Mouse (Mus musculus) hematopoietic stem cell, adult 5-6 weeks (primary cell): Measurements from ENCODE around the gene Pcf11. TPM values are rescaled to one million over a fixed set of nuclear protein-coding genes. Genes with fewer than 3 reads are reported as not detected.

Experiments used
- ATAC-seq, 2 experiments: fragments of 125-278 bp in 1 of 2; replicated peaks in 1 of 2; 2 replicates each; pipeline ENCODE4 v1.8.0; 2016 to 2017; ENCODE audit warnings: inconsistent platforms in 2 of 2, mild to moderate bottlenecking in 2 of 2, moderate number of reproducible peaks in 2 of 2, low read depth in 1 of 2, moderate TSS enrichment in 1 of 2; ENCODE audit not compliant: low FRiP score in 2 of 2, poor library complexity in 2 of 2, severe bottlenecking in 2 of 2, insufficient read depth in 1 of 2, low TSS enrichment in 1 of 2
- total RNA-seq: library from RNA; stranded (forward); fragments of 172-1452, 232-1000 nt; gene quantifications from 2 replicates; pipeline ENCODE4 v1.2.3, GENCODE M21; 2017

The Pcf11 gene
- total RNA-seq: 118 TPM in 2 replicates

GRCm38 (mm10) chr7:92669507-92670471, at the start of gene Pcf11:
TSS of gene Pcf11 (minus strand) at chr7:92669934.
- ATAC-seq: peak; percentile 93 to 94

GRCm38 (mm10) chr7:92715055-92715454, 45.3 kb upstream of the Pcf11 start:
- ATAC-seq: no peak

GRCm38 (mm10) chr7:92711593-92711992, 41.9 kb upstream of the Pcf11 start:
- peak; percentile 87 to 92 for ATAC-seq

- ATAC-seq: no peak
Measured at GRCm38 (mm10) chr7:92709573-92709972, 39.8 kb upstream of the Pcf11 start.

- ATAC-seq: no peak
Measured at GRCm38 (mm10) chr7:92706711-92707110, 37.0 kb upstream of the Pcf11 start.

GRCm38 (mm10) chr7:92705534-92705933, 35.8 kb upstream of the Pcf11 start:
- no peak for ATAC-seq

GRCm38 (mm10) chr7:92703661-92704060, 33.9 kb upstream of the Pcf11 start:
- no peak for ATAC-seq

- no peak for ATAC-seq
Measured at GRCm38 (mm10) chr7:92698770-92699169, 29.0 kb upstream of the Pcf11 start.

- ATAC-seq: no peak
Measured at GRCm38 (mm10) chr7:92696395-92696794, 26.7 kb upstream of the Pcf11 start.

GRCm38 (mm10) chr7:92689101-92689500, 19.4 kb upstream of the Pcf11 start:
- no peak for ATAC-seq

- ATAC-seq: no peak
Measured at GRCm38 (mm10) chr7:92688299-92688669, 18.6 kb upstream of the Pcf11 start.

GRCm38 (mm10) chr7:92687556-92688298, 18.0 kb upstream of the Pcf11 start:
- no peak for ATAC-seq

GRCm38 (mm10) chr7:92677346-92677745, 7.6 kb upstream of the Pcf11 start:
- no peak for ATAC-seq

- ATAC-seq: no peak
Measured at GRCm38 (mm10) chr7:92675131-92675530, 5.4 kb upstream of the Pcf11 start.

- peak; percentile 20 to 25; a peak in 3 of 4 replicates for ATAC-seq
Measured at GRCm38 (mm10) chr7:92668791-92669506, 785 bp downstream of the Pcf11 start.

GRCm38 (mm10) chr7:92666274-92666820, 3.4 kb downstream of the Pcf11 start:
- no peak for ATAC-seq

GRCm38 (mm10) chr7:92658050-92658449, 11.7 kb downstream of the Pcf11 start:
- ATAC-seq: no peak
